Mouse (Mus musculus): ENCODE measurements around the gene Atf3.
A peak's percentile ranks its signal among the peaks of the same experiment; 100 is the strongest.

The Atf3 gene

GRCm38 (mm10) chr1:191230355-191230931, 12.6 kb upstream of the Atf3 start:
- no peak for DNase-seq (ENCODE audit: low spot score in 2 of 2)

- DNase-seq (ENCODE audit: low spot score in 2 of 2): no peak
Observed at GRCm38 (mm10) chr1:191226570-191226969, 8.7 kb upstream of the Atf3 start.

- no peak for DNase-seq (ENCODE audit: low spot score in 2 of 2)
Observed at GRCm38 (mm10) chr1:191225771-191226170, 7.9 kb upstream of the Atf3 start.

GRCm38 (mm10) chr1:191224981-191225703, 7.3 kb upstream of the Atf3 start:
- peak in 1 of 2 experiments; percentile 24 for DNase-seq (ENCODE audit: low spot score in 2 of 2)

GRCm38 (mm10) chr1:191224302-191224980, 6.6 kb upstream of the Atf3 start:
- peak; percentile 93 to 95 for DNase-seq (ENCODE audit: low spot score in 2 of 2)

GRCm38 (mm10) chr1:191223930-191224301, 6.1 kb upstream of the Atf3 start:
- no peak for DNase-seq (ENCODE audit: low spot score in 2 of 2)

GRCm38 (mm10) chr1:191222031-191222430, 4.2 kb upstream of the Atf3 start:
- no peak for DNase-seq (ENCODE audit: low spot score in 2 of 2)

- no peak for DNase-seq (ENCODE audit: low spot score in 2 of 2)
Observed at GRCm38 (mm10) chr1:191220588-191220987, 2.7 kb upstream of the Atf3 start.

GRCm38 (mm10) chr1:191219748-191220147, 1.9 kb upstream of the Atf3 start:
- DNase-seq (ENCODE audit: low spot score in 2 of 2): no peak

GRCm38 (mm10) chr1:191218583-191218982, 744 bp upstream of the Atf3 start:
- no peak for DNase-seq (ENCODE audit: low spot score in 2 of 2)

- no peak for DNase-seq (ENCODE audit: low spot score in 2 of 2)
Observed at GRCm38 (mm10) chr1:191215776-191216661, 1.8 kb downstream of the Atf3 start.

GRCm38 (mm10) chr1:191211096-191211495, 6.7 kb downstream of the Atf3 start:
- no peak for DNase-seq (ENCODE audit: low spot score in 2 of 2)

- DNase-seq (ENCODE audit: low spot score in 2 of 2): no peak
Observed at GRCm38 (mm10) chr1:191205791-191206190, 12.0 kb downstream of the Atf3 start.

GRCm38 (mm10) chr1:191204876-191205275, 13.0 kb downstream of the Atf3 start:
- DNase-seq (ENCODE audit: low spot score in 2 of 2): no peak

GRCm38 (mm10) chr1:191203496-191203895, 14.3 kb downstream of the Atf3 start:
- DNase-seq (ENCODE audit: low spot score in 2 of 2): no peak

- DNase-seq (ENCODE audit: low spot score in 2 of 2): no peak
Observed at GRCm38 (mm10) chr1:191202208-191202952, 15.5 kb downstream of the Atf3 start.

GRCm38 (mm10) chr1:191200816-191201602, 16.8 kb downstream of the Atf3 start:
- peak; percentile 49 to 50 for DNase-seq (ENCODE audit: low spot score in 2 of 2)

GRCm38 (mm10) chr1:191197916-191198315, 19.9 kb downstream of the Atf3 start:
- DNase-seq (ENCODE audit: low spot score in 2 of 2): peak in 1 of 2 experiments; percentile 54

GRCm38 (mm10) chr1:191196016-191196415, 21.8 kb downstream of the Atf3 start:
- no peak for DNase-seq (ENCODE audit: low spot score in 2 of 2)

- DNase-seq (ENCODE audit: low spot score in 2 of 2): no peak
Observed at GRCm38 (mm10) chr1:191193657-191194424, 24.0 kb downstream of the Atf3 start.
